Mouse (Mus musculus): ENCODE measurements around the gene Gm20388. TPM values are rescaled to one million over a fixed set of nuclear protein-coding genes. Genes with fewer than 3 reads are reported as not detected.
A peak's percentile ranks its signal among the peaks of the same experiment; 100 is the strongest.

The Gm20388 gene
- polyA plus RNA-seq, 1 experiment from 2014 or later = 5.5 TPM

- no peak overlapping the region for H3K9ac ChIP-seq
- no peak overlapping the region for H3K27ac ChIP-seq
- ATAC-seq (ENCODE audit: borderline replicate concordance, extremely low read depth, low FRiP score, low TSS enrichment) = no peak
- no peak overlapping the region for H3K4me2 ChIP-seq
- 70% methylated on average over 4 of the region's 4 CpGs for WGBS
- H3K27me3 ChIP-seq = no peaks in the 10 kb centered on the region
- H3K4me1 ChIP-seq = peaks cover 24% of the 10 kb centered on the region
- H3K36me3 ChIP-seq = no peaks in the 10 kb centered on the region
- no peaks in the 10 kb centered on the region for H3K9me3 ChIP-seq
- H3K4me3 ChIP-seq = no peak overlapping the region
Observed at GRCm38 (mm10) chr8:123766516-123766915, 3855.9 kb downstream of the Gm20388 start.

- peaks cover 12% of the 10 kb centered on the region for H3K4me1 ChIP-seq
- H3K4me2 ChIP-seq = no peak overlapping the region
- H3K4me3 ChIP-seq = no peak overlapping the region
- H3K9ac ChIP-seq = no peak overlapping the region
- no peaks in the 10 kb centered on the region for H3K9me3 ChIP-seq
- no peak for ATAC-seq (ENCODE audit: borderline replicate concordance, extremely low read depth, low FRiP score, low TSS enrichment)
- 78% methylated on average over 8 of the region's 8 CpGs for WGBS
- no peaks in the 10 kb centered on the region for H3K36me3 ChIP-seq
- no peak overlapping the region for H3K27ac ChIP-seq
- H3K27me3 ChIP-seq = no peaks in the 10 kb centered on the region
Observed at GRCm38 (mm10) chr8:123767874-123768273, 3857.2 kb downstream of the Gm20388 start.

GRCm38 (mm10) chr8:123768492-123769356 is 3858.1 kb downstream of the Gm20388 start:
- Histone ChIP-seq H3K9ac (no peak overlapping the region), H3K27ac (no peak overlapping the region), H3K27me3 (no peaks in the 10 kb centered on the region), H3K36me3 (no peaks in the 10 kb centered on the region), H3K4me1 (peaks cover 5% of the 10 kb centered on the region), H3K4me2 (no peak overlapping the region), H3K4me3 (no peak overlapping the region), H3K9me3 (no peaks in the 10 kb centered on the region)
- WGBS = 59% methylated on average over 16 of the region's 16 CpGs
- no peak; the same call in 1 of the 2 replicates for ATAC-seq (ENCODE audit: borderline replicate concordance, extremely low read depth, low FRiP score, low TSS enrichment)

- Histone ChIP-seq H3K4me3 (no peak overlapping the region), H3K4me1 (peaks cover 10% of the 10 kb centered on the region; the same call in 1 of the 2 replicates), H3K9me3 (no peaks in the 10 kb centered on the region), H3K4me2 (no peak overlapping the region), H3K27ac (no peak overlapping the region), H3K27me3 (no peaks in the 10 kb centered on the region), H3K9ac (no peak overlapping the region), H3K36me3 (no peaks in the 10 kb centered on the region)
- 60% methylated on average over 12 of the region's 12 CpGs for WGBS
- ATAC-seq (ENCODE audit: borderline replicate concordance, extremely low read depth, low FRiP score, low TSS enrichment) = no peak
Observed at GRCm38 (mm10) chr8:123773468-123773867, 3862.8 kb downstream of the Gm20388 start.

- Histone ChIP-seq H3K4me2 (no peak overlapping the region), H3K4me1 (peaks cover 10% of the 10 kb centered on the region; the same call in 1 of the 2 replicates), H3K36me3 (no peaks in the 10 kb centered on the region), H3K27me3 (no peaks in the 10 kb centered on the region), H3K4me3 (no peak overlapping the region), H3K9me3 (no peaks in the 10 kb centered on the region), H3K27ac (no peak overlapping the region), H3K9ac (no peak overlapping the region)
- 100% methylated on average over 1 of the region's 1 CpGs for WGBS
- no peak for ATAC-seq (ENCODE audit: borderline replicate concordance, extremely low read depth, low FRiP score, low TSS enrichment)
Observed at GRCm38 (mm10) chr8:123774491-123774890, 3863.8 kb downstream of the Gm20388 start.

DNA sequence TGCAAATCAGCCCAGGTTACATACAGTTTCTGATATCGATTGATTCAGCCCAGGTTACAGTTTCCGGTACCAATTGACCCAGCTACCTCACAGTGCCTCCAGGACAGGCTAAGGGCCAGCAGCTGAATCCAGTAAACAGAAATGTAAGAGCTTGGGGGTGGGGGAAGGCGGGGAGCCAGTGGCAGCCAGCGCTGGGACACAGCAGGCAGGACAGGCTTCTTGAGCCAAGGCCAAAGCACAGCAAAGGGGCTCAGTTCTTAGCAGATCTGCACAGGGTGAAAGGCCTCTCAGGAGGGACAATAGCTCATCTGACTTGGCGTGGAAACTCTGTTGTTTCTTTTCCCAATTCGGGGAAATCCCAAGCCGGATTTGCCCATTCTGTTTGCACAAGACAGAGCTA is 3866.7 kb downstream of the Gm20388 start:
- Histone ChIP-seq H3K36me3 (no peaks in the 10 kb centered on the region), H3K4me3 (no peak overlapping the region), H3K4me2 (no peak overlapping the region), H3K27me3 (no peaks in the 10 kb centered on the region), H3K4me1 (peaks cover 22% of the 10 kb centered on the region), H3K9me3 (no peaks in the 10 kb centered on the region), H3K9ac (no peak overlapping the region), H3K27ac (peak overlapping the region; percentile 44; the same call in 1 of the 2 replicates)
- WGBS = 32% methylated on average over 7 of the region's 7 CpGs
- ATAC-seq (ENCODE audit: borderline replicate concordance, extremely low read depth, low FRiP score, low TSS enrichment) = peak; percentile 27; the same call in 1 of the 2 replicates

DNA sequence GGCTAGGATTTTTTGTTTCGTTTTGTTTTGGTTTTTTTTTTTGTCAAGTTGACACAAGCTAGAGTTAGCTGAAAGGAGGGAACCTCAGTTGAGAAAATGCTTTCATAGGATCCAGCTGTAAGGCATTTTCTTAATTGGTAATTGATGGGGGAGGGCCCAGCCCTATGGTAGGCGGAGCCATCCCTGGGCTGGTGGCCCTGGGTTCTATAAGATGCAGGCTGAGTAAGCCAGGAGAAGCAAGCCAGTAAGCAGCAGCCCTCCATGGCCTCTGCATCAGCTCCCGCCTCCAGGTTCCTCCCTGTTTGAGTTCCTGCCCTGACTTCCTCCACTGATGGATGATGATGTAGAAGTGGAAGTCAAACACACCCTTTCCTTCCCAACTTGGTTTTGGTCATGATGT is 3869.8 kb downstream of the Gm20388 start:
- 26% methylated on average over 3 of the region's 3 CpGs for WGBS

GRCm38 (mm10) chr8:123781256-123781655 is 3870.6 kb downstream of the Gm20388 start:
- no peak for ATAC-seq (ENCODE audit: borderline replicate concordance, extremely low read depth, low FRiP score, low TSS enrichment)
- Histone ChIP-seq H3K4me3 (no peak overlapping the region), H3K9me3 (no peaks in the 10 kb centered on the region), H3K4me1 (peaks cover 30% of the 10 kb centered on the region), H3K36me3 (no peaks in the 10 kb centered on the region), H3K27ac (no peak overlapping the region), H3K27me3 (no peaks in the 10 kb centered on the region), H3K9ac (no peak overlapping the region), H3K4me2 (no peak overlapping the region)
- WGBS = 25% methylated on average over 8 of the region's 8 CpGs

More for the DNA sequence above, 3869.8 kb downstream of the Gm20388 start:
- no peaks in the 10 kb centered on the region for H3K36me3 ChIP-seq
- no peaks in the 10 kb centered on the region for H3K27me3 ChIP-seq
- H3K9me3 ChIP-seq = no peaks in the 10 kb centered on the region
- H3K9ac ChIP-seq = no peak overlapping the region
- no peak overlapping the region for H3K4me2 ChIP-seq
- H3K4me1 ChIP-seq = peaks cover 29% of the 10 kb centered on the region
- H3K4me3 ChIP-seq = no peak overlapping the region
- H3K27ac ChIP-seq = no peak overlapping the region
- no peak for ATAC-seq (ENCODE audit: borderline replicate concordance, extremely low read depth, low FRiP score, low TSS enrichment)

- WGBS = 11% methylated on average over 6 of the region's 6 CpGs
- Histone ChIP-seq H3K27me3 (no peaks in the 10 kb centered on the region), H3K4me3 (no peak overlapping the region), H3K27ac (no peak overlapping the region), H3K4me2 (no peak overlapping the region), H3K9me3 (no peaks in the 10 kb centered on the region), H3K36me3 (no peaks in the 10 kb centered on the region), H3K4me1 (peaks cover 20% of the 10 kb centered on the region), H3K9ac (no peak overlapping the region)
- peak; percentile 87 for ATAC-seq (ENCODE audit: borderline replicate concordance, extremely low read depth, low FRiP score, low TSS enrichment)
Observed at GRCm38 (mm10) chr8:123783525-123784249, 3873.0 kb downstream of the Gm20388 start.

- no peak overlapping the region for H3K4me3 ChIP-seq
- H3K9ac ChIP-seq = no peak overlapping the region
- H3K4me1 ChIP-seq = peaks cover 12% of the 10 kb centered on the region
- no peak overlapping the region for H3K27ac ChIP-seq
- ATAC-seq (ENCODE audit: borderline replicate concordance, extremely low read depth, low FRiP score, low TSS enrichment) = no peak
- H3K36me3 ChIP-seq = no peaks in the 10 kb centered on the region
- H3K9me3 ChIP-seq = no peaks in the 10 kb centered on the region
- H3K4me2 ChIP-seq = no peak overlapping the region
- 56% methylated on average over 6 of the region's 6 CpGs for WGBS
- H3K27me3 ChIP-seq = no peaks in the 10 kb centered on the region; the same call in 1 of the 2 replicates
Observed at GRCm38 (mm10) chr8:123786166-123786565, 3875.5 kb downstream of the Gm20388 start.

DNA sequence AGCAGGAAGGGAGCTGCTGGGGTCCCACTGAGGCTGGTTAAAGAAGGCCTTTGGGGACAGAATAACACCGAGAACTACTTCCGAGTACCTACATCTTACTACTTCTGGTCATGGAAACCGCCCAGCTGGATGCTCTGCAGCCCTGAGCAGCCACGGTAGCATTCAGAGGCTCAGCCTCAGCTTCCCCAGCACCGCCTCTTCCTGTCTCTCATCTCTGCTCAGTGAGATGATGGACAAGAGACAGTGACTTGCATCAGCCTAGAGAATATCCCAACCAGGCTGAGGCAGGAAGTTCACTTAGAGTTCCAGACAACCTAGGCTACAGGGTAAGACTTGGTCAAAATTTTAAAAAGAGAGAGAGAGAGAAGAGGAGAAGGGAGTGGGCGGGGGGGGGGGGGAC is 3876.0 kb downstream of the Gm20388 start:
- H3K27me3 ChIP-seq = peaks cover 1% of the 10 kb centered on the region
- no peak overlapping the region for H3K27ac ChIP-seq
- no peak overlapping the region for H3K4me2 ChIP-seq
- no peak overlapping the region for H3K4me3 ChIP-seq
- 65% methylated on average over 6 of the region's 6 CpGs for WGBS
- H3K9ac ChIP-seq = no peak overlapping the region
- no peaks in the 10 kb centered on the region for H3K9me3 ChIP-seq
- H3K36me3 ChIP-seq = no peaks in the 10 kb centered on the region
- ATAC-seq (ENCODE audit: borderline replicate concordance, extremely low read depth, low FRiP score, low TSS enrichment) = no peak
- peaks cover 8% of the 10 kb centered on the region for H3K4me1 ChIP-seq

Measured in lung, embryonic 15.5 days (tissue).